Mouse (Mus musculus): Measurements from ENCODE around the gene Rhov. TPM values are rescaled to one million over a fixed set of nuclear protein-coding genes. Genes with fewer than 3 reads are reported as not detected.

Rhov gene
- polyA plus RNA-seq, 1 experiment from 2014 or later: 53.8 TPM

DNA sequence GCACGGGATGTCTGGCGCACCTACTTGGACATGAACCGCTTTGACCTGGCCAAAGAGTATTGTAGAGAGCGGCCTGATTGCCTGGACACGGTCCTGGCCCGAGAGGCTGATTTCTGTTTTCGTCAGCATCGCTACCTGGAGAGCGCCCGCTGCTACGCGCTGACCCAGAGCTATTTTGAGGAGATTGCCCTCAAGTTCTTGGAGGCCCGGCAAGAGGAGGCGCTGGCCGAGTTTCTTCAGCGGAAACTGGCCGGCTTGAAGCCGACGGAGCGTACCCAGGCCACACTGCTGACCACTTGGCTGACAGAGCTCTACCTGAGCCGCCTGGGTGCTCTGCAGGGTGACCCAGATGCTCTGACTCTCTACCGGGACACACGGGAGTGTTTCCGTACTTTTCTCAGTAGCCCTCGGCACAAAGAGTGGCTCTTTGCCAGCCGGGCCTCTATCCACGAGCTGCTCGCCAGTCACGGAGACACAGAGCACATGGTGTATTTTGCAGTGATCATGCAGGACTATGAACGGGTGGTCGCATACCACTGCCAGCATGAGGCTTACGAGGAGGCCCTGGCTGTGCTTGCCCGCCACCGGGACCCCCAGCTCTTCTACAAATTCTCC, 22.8 kb upstream of the Rhov start:
- Histone ChIP-seq H3K9me3 (replicated peaks; ENCODE audit: control insufficient read depth, low read length, poor library complexity, severe bottlenecking) (no peaks in the 10 kb centered on the region), H3K4me2 (ENCODE audit: low read length) (no peak overlapping the region), H3K36me3 (ENCODE audit: control insufficient read depth, insufficient read depth, low read length) (peaks cover 31% of the 10 kb centered on the region), H3K9ac (ENCODE audit: low read depth, low read length) (no peak overlapping the region), H3K27ac (ENCODE audit: low read length) (no peak overlapping the region), H3K4me3 (ENCODE audit: low read depth, low read length) (no peak overlapping the region), H3K4me1 (ENCODE audit: control insufficient read depth, insufficient read depth, low read length) (peaks cover 13% of the 10 kb centered on the region), H3K27me3 (ENCODE audit: control insufficient read depth, insufficient read depth, low read depth, low read length) (no peaks in the 10 kb centered on the region)
- 94% methylated on average over 34 of the region's 34 CpGs for WGBS
- no peak for ATAC-seq

DNA sequence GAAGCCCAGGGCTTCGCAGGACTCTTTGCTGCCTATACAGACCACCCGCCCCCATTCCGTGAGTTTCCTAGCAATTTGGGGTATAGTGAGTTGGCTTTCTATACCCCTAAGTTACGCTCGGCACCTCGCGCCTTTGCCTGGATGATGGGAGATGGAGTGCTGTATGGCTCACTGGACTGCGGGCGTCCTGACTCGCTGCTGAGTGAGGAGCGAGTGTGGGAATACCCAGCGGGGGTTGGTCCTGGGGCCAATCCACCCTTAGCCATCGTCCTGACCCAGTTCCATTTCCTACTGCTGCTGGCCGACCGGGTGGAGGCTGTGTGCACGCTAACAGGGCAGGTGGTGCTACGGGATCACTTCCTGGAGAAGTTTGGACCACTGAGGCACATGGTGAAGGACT, 22.2 kb upstream of the Rhov start:
- H3K4me2 ChIP-seq (ENCODE audit: low read length): no peak overlapping the region
- no peak overlapping the region for H3K4me3 ChIP-seq (ENCODE audit: low read depth, low read length)
- H3K36me3 ChIP-seq (ENCODE audit: control insufficient read depth, insufficient read depth, low read length): peaks cover 31% of the 10 kb centered on the region
- ATAC-seq: no peak
- H3K4me1 ChIP-seq (ENCODE audit: control insufficient read depth, insufficient read depth, low read length): peaks cover 13% of the 10 kb centered on the region
- no peak overlapping the region for H3K27ac ChIP-seq (ENCODE audit: low read length)
- H3K27me3 ChIP-seq (ENCODE audit: control insufficient read depth, insufficient read depth, low read depth, low read length): no peaks in the 10 kb centered on the region
- no peaks in the 10 kb centered on the region for H3K9me3 ChIP-seq (replicated peaks; ENCODE audit: control insufficient read depth, low read length, poor library complexity, severe bottlenecking)
- WGBS: 93% methylated on average over 17 of the region's 17 CpGs
- no peak overlapping the region for H3K9ac ChIP-seq (ENCODE audit: low read depth, low read length)

DNA sequence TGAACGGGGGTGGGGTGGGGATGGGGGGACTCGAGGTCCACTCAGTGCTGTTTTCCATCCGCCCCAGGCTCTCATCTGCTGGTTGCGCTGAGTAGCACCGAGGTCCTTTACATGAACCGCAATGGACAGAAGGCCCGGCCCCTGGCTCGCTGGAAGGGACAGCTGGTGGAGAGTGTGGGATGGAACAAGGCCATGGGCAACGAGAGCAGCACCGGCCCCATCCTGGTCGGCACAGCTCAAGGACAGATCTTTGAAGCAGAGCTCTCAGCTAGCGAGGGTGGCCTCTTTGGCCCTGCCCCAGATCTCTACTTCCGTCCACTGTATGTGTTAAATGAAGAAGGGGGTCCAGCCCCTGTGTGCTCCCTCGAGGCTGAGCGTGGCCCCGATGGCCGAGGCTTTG, 21.8 kb upstream of the Rhov start:
- 94% methylated on average over 17 of the region's 17 CpGs for WGBS
- no peak overlapping the region for H3K27ac ChIP-seq (ENCODE audit: low read length)
- H3K9ac ChIP-seq (ENCODE audit: low read depth, low read length): no peak overlapping the region
- H3K27me3 ChIP-seq (ENCODE audit: control insufficient read depth, insufficient read depth, low read depth, low read length): no peaks in the 10 kb centered on the region
- H3K4me3 ChIP-seq (ENCODE audit: low read depth, low read length): no peak overlapping the region
- ATAC-seq: no peak
- peaks cover 16% of the 10 kb centered on the region for H3K4me1 ChIP-seq (ENCODE audit: control insufficient read depth, insufficient read depth, low read length)
- peaks cover 29% of the 10 kb centered on the region for H3K36me3 ChIP-seq (ENCODE audit: control insufficient read depth, insufficient read depth, low read length)
- no peaks in the 10 kb centered on the region for H3K9me3 ChIP-seq (replicated peaks; ENCODE audit: control insufficient read depth, low read length, poor library complexity, severe bottlenecking)
- no peak overlapping the region for H3K4me2 ChIP-seq (ENCODE audit: low read length)

DNA sequence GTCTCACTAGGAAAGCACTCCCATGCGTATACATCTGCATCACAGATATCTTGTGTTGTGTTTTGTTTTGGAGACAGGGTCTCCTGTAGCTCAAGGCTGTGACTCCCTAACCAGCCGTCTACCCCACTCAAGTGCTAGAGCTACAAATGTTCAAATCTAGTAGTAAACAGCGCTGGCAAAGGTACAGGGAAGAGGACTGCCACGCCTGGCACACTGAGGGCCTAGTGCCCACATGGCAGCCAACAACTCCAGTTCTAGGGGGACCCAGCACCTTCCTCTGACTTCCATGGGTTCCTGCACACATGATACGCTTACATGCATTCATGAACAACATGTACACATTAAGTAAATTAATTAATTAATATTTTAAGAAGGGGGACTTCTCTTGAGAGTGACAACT, 21.2 kb upstream of the Rhov start:
- ATAC-seq: no peak
- WGBS: 94% methylated on average over 5 of the region's 5 CpGs
- peaks cover 28% of the 10 kb centered on the region for H3K36me3 ChIP-seq (ENCODE audit: control insufficient read depth, insufficient read depth, low read length)
- no peak overlapping the region for H3K9ac ChIP-seq (ENCODE audit: low read depth, low read length)
- no peaks in the 10 kb centered on the region for H3K9me3 ChIP-seq (replicated peaks; ENCODE audit: control insufficient read depth, low read length, poor library complexity, severe bottlenecking)
- H3K4me3 ChIP-seq (ENCODE audit: low read depth, low read length): no peak overlapping the region
- H3K4me1 ChIP-seq (ENCODE audit: control insufficient read depth, insufficient read depth, low read length): peaks cover 19% of the 10 kb centered on the region
- H3K4me2 ChIP-seq (ENCODE audit: low read length): no peak overlapping the region
- no peak overlapping the region for H3K27ac ChIP-seq (ENCODE audit: low read length)
- H3K27me3 ChIP-seq (ENCODE audit: control insufficient read depth, insufficient read depth, low read depth, low read length): no peaks in the 10 kb centered on the region

DNA sequence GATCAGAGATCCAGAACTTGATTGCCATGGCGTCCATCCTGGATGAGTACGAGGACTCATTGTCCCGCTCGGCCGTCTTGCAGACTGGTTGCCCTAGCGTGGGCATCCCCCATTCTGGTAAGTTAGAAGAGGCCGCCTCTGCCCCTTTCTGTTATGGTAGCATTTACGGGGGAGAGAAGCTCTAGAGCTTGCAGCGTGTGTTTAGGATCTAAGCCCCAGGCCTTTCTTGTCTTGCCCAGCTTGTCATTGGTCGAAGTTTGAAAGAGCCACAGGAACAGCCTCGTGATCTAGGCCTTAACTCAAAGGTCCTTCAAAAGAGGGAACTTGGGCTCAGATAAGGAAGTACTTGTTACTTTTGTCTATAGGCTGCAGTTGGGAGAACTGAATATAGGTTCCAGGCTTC, 17.9 kb upstream of the Rhov start:
- Histone ChIP-seq H3K4me3 (ENCODE audit: low read depth, low read length) (peak overlapping the region; percentile 80), H3K27ac (ENCODE audit: low read length) (peak overlapping the region; percentile 60), H3K4me1 (ENCODE audit: control insufficient read depth, insufficient read depth, low read length) (peaks cover 17% of the 10 kb centered on the region), H3K27me3 (ENCODE audit: control insufficient read depth, insufficient read depth, low read depth, low read length) (no peaks in the 10 kb centered on the region), H3K9ac (ENCODE audit: low read depth, low read length) (peak overlapping the region; percentile 83), H3K9me3 (replicated peaks; ENCODE audit: control insufficient read depth, low read length, poor library complexity, severe bottlenecking) (no peaks in the 10 kb centered on the region), H3K36me3 (ENCODE audit: control insufficient read depth, insufficient read depth, low read length) (peaks cover 17% of the 10 kb centered on the region), H3K4me2 (ENCODE audit: low read length) (peak overlapping the region; percentile 96)
- peak; percentile 31 for ATAC-seq
- 2% methylated on average over 11 of the region's 11 CpGs for WGBS

DNA sequence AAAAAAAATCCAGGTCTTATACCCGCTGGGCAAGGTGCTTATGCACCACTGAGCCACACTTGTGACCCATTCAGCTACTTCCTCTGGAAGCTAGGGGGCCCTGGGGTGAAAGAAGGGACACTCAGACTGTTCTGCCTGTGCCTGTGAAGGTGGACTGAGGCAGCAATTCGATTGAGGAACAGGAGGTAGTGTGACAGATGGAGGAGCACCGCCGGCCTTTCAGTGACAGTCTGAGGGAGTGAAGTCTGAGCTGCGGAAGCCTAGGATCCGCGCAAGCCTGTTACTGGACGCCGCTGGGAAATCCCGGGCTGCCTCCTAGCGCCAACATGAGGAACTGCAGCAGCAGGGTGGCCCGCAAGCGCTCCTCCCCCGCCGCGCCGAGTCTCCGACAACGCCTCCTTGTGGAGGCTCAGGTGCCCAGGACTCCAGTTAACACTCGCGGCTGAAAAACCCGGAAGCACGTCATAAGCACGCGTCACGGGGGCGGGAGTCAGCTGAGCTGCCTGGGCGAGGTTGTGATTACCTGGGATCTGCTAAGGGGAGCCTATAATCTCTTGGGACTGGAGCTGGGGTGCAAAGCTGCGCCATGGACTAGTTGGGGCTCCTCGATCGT, 17.3 kb upstream of the Rhov start, which contains the start of gene Vps18:
Gene Vps18, plus strand, starts transcription at position 471 of the 613 bp plus-strand sequence.
- H3K36me3 ChIP-seq (ENCODE audit: control insufficient read depth, insufficient read depth, low read length): peaks cover 11% of the 10 kb centered on the region
- peak within 1 kb of the TSS; percentile 83 for H3K9ac ChIP-seq (ENCODE audit: low read depth, low read length)
- under 1% methylated on average over 30 of the region's 31 CpGs for WGBS
- peak within 1 kb of the TSS; percentile 80 for H3K4me3 ChIP-seq (ENCODE audit: low read depth, low read length)
- H3K4me2 ChIP-seq (ENCODE audit: low read length): peak within 1 kb of the TSS; percentile 96
- peak within 1 kb of the TSS; percentile 67 for H3K27ac ChIP-seq (ENCODE audit: low read length)
- H3K27me3 ChIP-seq (ENCODE audit: control insufficient read depth, insufficient read depth, low read depth, low read length): no peaks in the 10 kb centered on the region
- ATAC-seq: peak; percentile 95
- H3K9me3 ChIP-seq (replicated peaks; ENCODE audit: control insufficient read depth, low read length, poor library complexity, severe bottlenecking): no peaks in the 10 kb centered on the region
- peaks cover 17% of the 10 kb centered on the region for H3K4me1 ChIP-seq (ENCODE audit: control insufficient read depth, insufficient read depth, low read length)

DNA sequence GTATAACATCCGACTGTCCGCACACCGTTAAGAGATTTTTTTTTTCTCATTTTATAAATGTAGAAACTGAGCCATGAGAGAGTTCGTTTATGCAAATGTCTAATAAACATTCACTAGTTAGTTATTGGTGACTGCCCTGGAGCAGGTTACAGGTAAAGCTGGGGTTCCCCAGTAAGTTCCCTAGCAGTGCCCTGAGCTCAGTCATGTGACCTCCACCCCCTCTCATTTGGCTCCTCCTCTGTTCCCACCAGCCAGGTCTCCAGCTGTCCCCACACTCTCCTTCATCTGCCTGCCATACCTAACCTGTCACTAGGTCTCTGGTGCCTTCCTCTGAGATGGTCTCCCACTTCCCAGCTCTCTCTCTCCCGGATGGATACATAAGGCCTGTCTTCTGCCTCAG, 16.3 kb upstream of the Rhov start:
- Histone ChIP-seq H3K4me3 (ENCODE audit: low read depth, low read length) (no peak overlapping the region), H3K36me3 (ENCODE audit: control insufficient read depth, insufficient read depth, low read length) (peaks cover 4% of the 10 kb centered on the region; the same call in 1 of the 2 replicates), H3K9me3 (replicated peaks; ENCODE audit: control insufficient read depth, low read length, poor library complexity, severe bottlenecking) (no peaks in the 10 kb centered on the region), H3K9ac (ENCODE audit: low read depth, low read length) (0 out of 2 replicates have a peak overlapping the region, but pooled peaks have one; percentile 83), H3K4me1 (ENCODE audit: control insufficient read depth, insufficient read depth, low read length) (peaks cover 17% of the 10 kb centered on the region), H3K27me3 (ENCODE audit: control insufficient read depth, insufficient read depth, low read depth, low read length) (no peaks in the 10 kb centered on the region), H3K4me2 (ENCODE audit: low read length) (no peak overlapping the region; the same call in 1 of the 2 replicates), H3K27ac (ENCODE audit: low read length) (no peak overlapping the region)
- WGBS: 88% methylated on average over 5 of the region's 5 CpGs
- ATAC-seq: no peak; the same call in 1 of the 2 replicates

DNA sequence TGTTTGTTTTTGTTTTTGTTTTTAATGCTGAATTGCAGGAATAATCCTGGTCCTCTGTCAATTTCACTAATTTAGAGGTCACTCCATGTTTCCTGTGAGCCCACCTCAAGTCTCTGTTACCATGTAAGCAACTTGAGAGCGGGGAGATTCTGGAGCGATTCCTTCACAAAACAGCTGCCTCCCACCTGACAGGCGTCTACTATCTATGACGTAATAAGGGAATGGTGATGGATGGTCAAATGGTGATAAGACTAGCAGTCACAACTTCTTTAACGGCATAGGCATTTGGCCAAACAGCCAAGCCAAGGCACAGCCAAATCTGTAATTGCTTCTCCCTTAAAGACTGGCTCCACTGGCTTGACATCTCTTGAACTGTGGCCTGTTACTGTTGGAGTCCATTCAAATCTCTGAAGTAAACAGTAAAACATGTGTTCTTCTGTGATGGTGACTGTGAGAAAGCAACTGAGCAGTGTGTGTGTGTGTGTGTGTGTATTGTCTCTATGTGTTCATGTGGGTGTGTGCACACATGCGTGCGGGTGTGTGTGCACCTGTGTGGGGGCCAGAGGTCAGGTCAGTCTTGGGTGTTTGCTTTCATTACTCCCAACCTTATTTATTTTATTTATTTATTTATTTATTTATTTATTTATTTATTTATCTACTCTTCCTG, 11.0 kb upstream of the Rhov start:
- H3K9me3 ChIP-seq (replicated peaks; ENCODE audit: control insufficient read depth, low read length, poor library complexity, severe bottlenecking): no peaks in the 10 kb centered on the region
- no peak for ATAC-seq
- H3K4me2 ChIP-seq (ENCODE audit: low read length): no peak overlapping the region
- no peak overlapping the region for H3K4me3 ChIP-seq (ENCODE audit: low read depth, low read length)
- H3K9ac ChIP-seq (ENCODE audit: low read depth, low read length): no peak overlapping the region
- H3K27ac ChIP-seq (ENCODE audit: low read length): no peak overlapping the region
- no peaks in the 10 kb centered on the region for H3K4me1 ChIP-seq (ENCODE audit: control insufficient read depth, insufficient read depth, low read length)
- 91% methylated on average over 7 of the region's 7 CpGs for WGBS
- H3K27me3 ChIP-seq (ENCODE audit: control insufficient read depth, insufficient read depth, low read depth, low read length): no peaks in the 10 kb centered on the region
- H3K36me3 ChIP-seq (ENCODE audit: control insufficient read depth, insufficient read depth, low read length): no peaks in the 10 kb centered on the region

DNA sequence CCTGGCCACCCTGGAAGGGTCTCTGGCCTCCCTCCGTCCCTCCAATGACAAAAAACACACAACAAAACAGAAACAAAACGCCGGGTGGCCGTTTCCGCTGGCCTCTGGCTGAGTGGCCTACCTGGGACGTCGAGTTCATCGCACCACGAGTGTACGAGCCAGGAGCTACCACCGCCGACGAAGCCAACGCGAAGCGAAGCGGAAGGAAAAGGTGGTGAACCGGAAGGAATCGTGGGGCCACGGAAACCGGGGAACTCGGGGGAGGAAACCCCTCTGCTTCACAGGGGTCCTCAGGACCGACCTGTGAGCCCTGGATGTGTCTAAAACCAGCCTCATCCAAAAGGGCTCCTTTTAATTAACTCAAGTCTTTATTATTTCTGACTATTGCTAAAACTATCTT, 6.7 kb upstream of the Rhov start:
- Histone ChIP-seq H3K4me2 (ENCODE audit: low read length) (no peak overlapping the region), H3K9ac (ENCODE audit: low read depth, low read length) (no peak overlapping the region), H3K36me3 (ENCODE audit: control insufficient read depth, insufficient read depth, low read length) (no peaks in the 10 kb centered on the region), H3K27me3 (ENCODE audit: control insufficient read depth, insufficient read depth, low read depth, low read length) (no peaks in the 10 kb centered on the region), H3K9me3 (replicated peaks; ENCODE audit: control insufficient read depth, low read length, poor library complexity, severe bottlenecking) (no peaks in the 10 kb centered on the region), H3K27ac (ENCODE audit: low read length) (no peak overlapping the region), H3K4me1 (ENCODE audit: control insufficient read depth, insufficient read depth, low read length) (no peaks in the 10 kb centered on the region), H3K4me3 (ENCODE audit: low read depth, low read length) (no peak overlapping the region)
- WGBS: 86% methylated on average over 23 of the region's 23 CpGs
- ATAC-seq: no peak

All from midbrain, embryonic 16.5 days (tissue).